Mouse (Mus musculus): ENCODE data around the gene Cfap20. TPM values are rescaled to one million over a fixed set of nuclear protein-coding genes. Genes with fewer than 3 reads are reported as not detected.
A peak's percentile ranks its signal among the peaks of the same experiment; 100 is the strongest.
"Not testable (repeated sequence)": the region's sequence is repeated elsewhere in the genome, so short reads cannot be mapped to it uniquely, and the experiment has no call there.

The Cfap20 gene
- polyA plus RNA-seq, 1 experiment from 2014 or later = 195 TPM

DNA sequence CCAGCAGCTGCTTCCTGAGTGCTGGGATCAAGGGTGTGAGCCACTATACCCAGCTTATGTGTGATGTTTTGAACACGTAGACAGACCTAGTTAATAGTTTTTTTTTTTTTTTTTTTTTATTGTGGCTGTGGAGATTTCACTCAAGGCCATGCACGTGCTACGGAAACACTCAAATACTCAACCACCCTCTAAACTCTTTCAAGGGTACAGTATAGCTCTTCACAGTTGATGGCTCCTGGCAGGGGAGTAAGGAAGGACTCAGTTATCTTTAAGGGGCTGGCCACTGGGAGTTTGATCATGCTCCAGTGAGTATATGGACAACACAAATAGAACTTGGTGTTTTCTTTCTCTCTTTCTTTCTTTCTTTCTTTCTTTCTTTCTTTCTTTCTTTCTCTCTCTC, 50.2 kb downstream of the Cfap20 start:
- Histone ChIP-seq H3K4me3 (ENCODE audit: control insufficient read depth in 1 of 2, insufficient read depth in 1 of 2, low read depth in 1 of 2, low read length in 2 of 2) (no peak overlapping the region), H3K27ac (replicated peaks in 1 of 2; ENCODE audit: control insufficient read depth in 1 of 2, insufficient read depth in 1 of 2, low read depth in 2 of 2, low read length in 2 of 2) (no peak overlapping the region), H3K9ac (ENCODE audit: low read length) (no peak overlapping the region), H3K27me3 (ENCODE audit: control insufficient read depth, insufficient read depth, low read length) (no peaks in the 10 kb centered on the region), H3K9me3 (ENCODE audit: control insufficient read depth, low read length) (0 out of 2 replicates have a peak, but pooled peaks cover 3% of the 10 kb centered on the region), H3K4me2 (ENCODE audit: low read length) (no peak overlapping the region), H3K36me3 (ENCODE audit: control insufficient read depth, insufficient read depth, low read length) (no peaks in the 10 kb centered on the region), H3K4me1 (ENCODE audit: control insufficient read depth in 2 of 2, insufficient read depth in 2 of 2, low read length in 2 of 2) (no peaks in the 10 kb centered on the region)
- WGBS = 82% methylated on average over 3 of the region's 3 CpGs
- no peak for ATAC-seq (ENCODE audit: insufficient number of reproducible peaks, insufficient read depth, low FRiP score, low read depth)

DNA sequence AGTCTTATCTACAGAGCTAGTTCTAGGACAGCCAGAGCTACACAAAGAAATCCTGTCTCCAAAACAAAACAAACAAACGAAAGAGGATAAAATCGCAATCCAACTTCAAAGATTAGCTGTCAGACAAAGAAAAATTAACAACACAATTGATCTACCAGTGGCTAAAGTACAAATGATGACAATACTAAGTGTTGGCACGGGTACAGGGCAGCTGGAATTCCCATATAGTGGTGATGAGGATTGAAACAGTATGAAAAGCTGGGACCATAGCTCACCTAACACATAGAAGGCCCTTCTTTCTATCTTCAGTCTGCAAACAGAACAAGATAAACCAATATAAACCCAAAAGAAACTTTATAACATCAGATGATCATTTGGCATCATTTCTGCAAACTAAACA, 53.1 kb downstream of the Cfap20 start:
- Histone ChIP-seq H3K9me3 (ENCODE audit: control insufficient read depth, low read length) (0 out of 2 replicates have a peak, but pooled peaks cover 3% of the 10 kb centered on the region), H3K4me3 (ENCODE audit: control insufficient read depth in 1 of 2, insufficient read depth in 1 of 2, low read depth in 1 of 2, low read length in 2 of 2) (no peak overlapping the region), H3K27me3 (ENCODE audit: control insufficient read depth, insufficient read depth, low read length) (no peaks in the 10 kb centered on the region), H3K27ac (replicated peaks in 1 of 2; ENCODE audit: control insufficient read depth in 1 of 2, insufficient read depth in 1 of 2, low read depth in 2 of 2, low read length in 2 of 2) (no peak overlapping the region), H3K4me1 (ENCODE audit: control insufficient read depth in 2 of 2, insufficient read depth in 2 of 2, low read length in 2 of 2) (peaks cover 15 to 22% of the 10 kb centered on the region in 2 experiments), H3K36me3 (ENCODE audit: control insufficient read depth, insufficient read depth, low read length) (no peaks in the 10 kb centered on the region), H3K4me2 (ENCODE audit: low read length) (no peak overlapping the region), H3K9ac (ENCODE audit: low read length) (no peak overlapping the region)
- WGBS = 82% methylated on average over 3 of the region's 3 CpGs
- ATAC-seq (ENCODE audit: insufficient number of reproducible peaks, insufficient read depth, low FRiP score, low read depth) = no peak

DNA sequence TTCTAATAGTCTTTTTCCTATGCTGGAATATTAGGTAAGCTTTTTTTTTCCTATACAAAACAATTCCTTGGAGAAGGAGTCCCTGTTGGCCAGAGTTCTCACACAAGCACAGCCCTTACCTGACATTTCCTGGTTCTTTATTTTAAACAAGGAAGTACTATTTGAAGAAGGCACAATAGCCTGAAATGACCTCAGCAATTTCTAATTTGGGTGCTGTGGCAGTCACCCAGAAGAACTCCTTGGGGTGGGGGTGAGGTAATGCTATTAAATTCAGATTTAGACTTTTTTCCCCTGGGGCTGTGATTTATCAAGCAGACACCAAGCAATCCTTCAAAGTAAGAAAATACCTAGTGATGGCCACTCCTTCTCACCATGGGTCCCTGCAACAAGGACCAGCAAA, 53.7 kb downstream of the Cfap20 start:
- H3K9ac ChIP-seq (ENCODE audit: low read length) = no peak overlapping the region
- ATAC-seq (ENCODE audit: insufficient number of reproducible peaks, insufficient read depth, low FRiP score, low read depth) = no peak
- 0 out of 4 replicates have a peak overlapping the region, but pooled peaks of 1 of the 2 experiments have one; percentile 9 for H3K27ac ChIP-seq (replicated peaks in 1 of 2; ENCODE audit: control insufficient read depth in 1 of 2, insufficient read depth in 1 of 2, low read depth in 2 of 2, low read length in 2 of 2)

DNA sequence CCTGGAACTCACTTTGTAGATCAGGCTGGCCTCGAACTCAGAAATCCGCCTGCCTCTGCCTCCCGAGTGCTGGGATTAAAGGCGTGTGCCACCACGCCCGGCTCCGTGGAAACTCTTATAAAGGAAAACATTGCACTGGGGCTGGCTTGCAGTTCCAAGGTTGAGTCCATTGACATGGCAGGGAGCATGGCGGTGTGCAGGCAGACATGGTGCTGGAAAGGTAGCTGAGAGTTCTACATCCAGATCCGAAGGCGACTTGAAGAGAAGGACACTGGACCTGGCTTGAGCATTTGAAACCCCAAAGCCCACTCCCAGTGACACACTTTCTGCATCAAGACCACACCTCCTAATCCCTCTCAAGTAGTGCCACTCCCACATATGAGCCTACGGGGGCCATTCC, 55.7 kb downstream of the Cfap20 start:
- H3K4me3 ChIP-seq (ENCODE audit: control insufficient read depth in 1 of 2, insufficient read depth in 1 of 2, low read depth in 1 of 2, low read length in 2 of 2); H3K9me3 ChIP-seq (ENCODE audit: control insufficient read depth, low read length); H3K27me3 ChIP-seq (ENCODE audit: control insufficient read depth, insufficient read depth, low read length); H3K9ac ChIP-seq (ENCODE audit: low read length); H3K27ac ChIP-seq (replicated peaks in 1 of 2; ENCODE audit: control insufficient read depth in 1 of 2, insufficient read depth in 1 of 2, low read depth in 2 of 2, low read length in 2 of 2); H3K4me2 ChIP-seq (ENCODE audit: low read length); ATAC-seq (ENCODE audit: insufficient number of reproducible peaks, insufficient read depth, low FRiP score, low read depth): not testable (repeated sequence)
- Histone ChIP-seq H3K36me3 (ENCODE audit: control insufficient read depth, insufficient read depth, low read length) (peaks cover 16% of the 10 kb centered on the region), H3K4me1 (ENCODE audit: control insufficient read depth in 2 of 2, insufficient read depth in 2 of 2, low read length in 2 of 2) (peaks cover 21 to 36% of the 10 kb centered on the region in 2 experiments)
- WGBS = 97% methylated on average over 11 of the region's 11 CpGs

More for the DNA sequence above, 53.7 kb downstream of the Cfap20 start:
- Histone ChIP-seq H3K27me3 (ENCODE audit: control insufficient read depth, insufficient read depth, low read length) (no peaks in the 10 kb centered on the region), H3K4me2 (ENCODE audit: low read length) (no peak overlapping the region), H3K4me1 (ENCODE audit: control insufficient read depth in 2 of 2, insufficient read depth in 2 of 2, low read length in 2 of 2) (peaks cover 21 to 29% of the 10 kb centered on the region in 2 experiments), H3K4me3 (ENCODE audit: control insufficient read depth in 1 of 2, insufficient read depth in 1 of 2, low read depth in 1 of 2, low read length in 2 of 2) (no peak overlapping the region), H3K36me3 (ENCODE audit: control insufficient read depth, insufficient read depth, low read length) (no peaks in the 10 kb centered on the region), H3K9me3 (ENCODE audit: control insufficient read depth, low read length) (0 out of 2 replicates have a peak, but pooled peaks cover 3% of the 10 kb centered on the region)

DNA sequence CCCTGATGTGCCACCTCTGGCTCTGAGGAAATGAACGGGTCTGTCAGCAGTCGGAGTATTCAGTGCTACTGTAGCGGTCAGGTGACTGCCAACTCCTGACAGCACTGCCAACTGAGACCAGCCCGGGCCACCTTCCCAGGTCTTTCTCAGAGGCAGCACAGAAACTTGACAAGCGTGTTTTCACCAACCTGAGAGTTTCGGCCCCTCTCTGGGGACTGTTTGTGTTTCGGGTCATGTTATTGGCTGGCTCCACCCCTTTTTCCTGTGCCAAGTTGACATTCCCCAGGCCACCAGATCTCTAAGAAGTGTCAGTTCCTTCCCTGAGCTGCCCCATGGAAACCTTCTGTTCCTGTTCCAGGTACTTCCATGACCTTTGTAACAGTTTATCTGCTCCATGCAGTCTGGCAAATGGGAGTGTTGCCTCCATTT, 56.8 kb downstream of the Cfap20 start:
- 0 out of 2 replicates have a peak, but pooled peaks cover 3% of the 10 kb centered on the region for H3K9me3 ChIP-seq (ENCODE audit: control insufficient read depth, low read length)
- H3K36me3 ChIP-seq (ENCODE audit: control insufficient read depth, insufficient read depth, low read length) = peaks cover 27% of the 10 kb centered on the region
- H3K4me2 ChIP-seq (ENCODE audit: low read length) = peak overlapping the region; percentile 28
- H3K27ac ChIP-seq (replicated peaks in 1 of 2; ENCODE audit: control insufficient read depth in 1 of 2, insufficient read depth in 1 of 2, low read depth in 2 of 2, low read length in 2 of 2) = peak overlapping the region; percentile 74 to 86
- H3K4me3 ChIP-seq (ENCODE audit: control insufficient read depth in 1 of 2, insufficient read depth in 1 of 2, low read depth in 1 of 2, low read length in 2 of 2) = no peak overlapping the region
- H3K27me3 ChIP-seq (ENCODE audit: control insufficient read depth, insufficient read depth, low read length) = no peaks in the 10 kb centered on the region
- 5% methylated on average over 7 of the region's 7 CpGs for WGBS
- H3K9ac ChIP-seq (ENCODE audit: low read length) = peak overlapping the region; percentile 39
- peaks cover 24 to 43% of the 10 kb centered on the region in 2 experiments for H3K4me1 ChIP-seq (ENCODE audit: control insufficient read depth in 2 of 2, insufficient read depth in 2 of 2, low read length in 2 of 2)
- peak; percentile 50 for ATAC-seq (ENCODE audit: insufficient number of reproducible peaks, insufficient read depth, low FRiP score, low read depth)

- Histone ChIP-seq H3K27ac (replicated peaks in 1 of 2; ENCODE audit: control insufficient read depth in 1 of 2, insufficient read depth in 1 of 2, low read depth in 2 of 2, low read length in 2 of 2) (peak overlapping the region; percentile 74 to 86), H3K4me2 (ENCODE audit: low read length) (peak overlapping the region; percentile 28; the same call in 1 of the 2 replicates), H3K9ac (ENCODE audit: low read length) (peak overlapping the region; percentile 39), H3K27me3 (ENCODE audit: control insufficient read depth, insufficient read depth, low read length) (no peaks in the 10 kb centered on the region), H3K36me3 (ENCODE audit: control insufficient read depth, insufficient read depth, low read length) (peaks cover 35% of the 10 kb centered on the region), H3K4me1 (ENCODE audit: control insufficient read depth in 2 of 2, insufficient read depth in 2 of 2, low read length in 2 of 2) (peaks cover 26 to 46% of the 10 kb centered on the region in 2 experiments), H3K9me3 (ENCODE audit: control insufficient read depth, low read length) (0 out of 2 replicates have a peak, but pooled peaks cover 3% of the 10 kb centered on the region), H3K4me3 (ENCODE audit: control insufficient read depth in 1 of 2, insufficient read depth in 1 of 2, low read depth in 1 of 2, low read length in 2 of 2) (no peak overlapping the region)
- WGBS = 53% methylated on average over 4 of the region's 4 CpGs
- ATAC-seq (ENCODE audit: insufficient number of reproducible peaks, insufficient read depth, low FRiP score, low read depth) = no peak
Measured at GRCm38 (mm10) chr8:95377101-95377500, 57.6 kb downstream of the Cfap20 start.

DNA sequence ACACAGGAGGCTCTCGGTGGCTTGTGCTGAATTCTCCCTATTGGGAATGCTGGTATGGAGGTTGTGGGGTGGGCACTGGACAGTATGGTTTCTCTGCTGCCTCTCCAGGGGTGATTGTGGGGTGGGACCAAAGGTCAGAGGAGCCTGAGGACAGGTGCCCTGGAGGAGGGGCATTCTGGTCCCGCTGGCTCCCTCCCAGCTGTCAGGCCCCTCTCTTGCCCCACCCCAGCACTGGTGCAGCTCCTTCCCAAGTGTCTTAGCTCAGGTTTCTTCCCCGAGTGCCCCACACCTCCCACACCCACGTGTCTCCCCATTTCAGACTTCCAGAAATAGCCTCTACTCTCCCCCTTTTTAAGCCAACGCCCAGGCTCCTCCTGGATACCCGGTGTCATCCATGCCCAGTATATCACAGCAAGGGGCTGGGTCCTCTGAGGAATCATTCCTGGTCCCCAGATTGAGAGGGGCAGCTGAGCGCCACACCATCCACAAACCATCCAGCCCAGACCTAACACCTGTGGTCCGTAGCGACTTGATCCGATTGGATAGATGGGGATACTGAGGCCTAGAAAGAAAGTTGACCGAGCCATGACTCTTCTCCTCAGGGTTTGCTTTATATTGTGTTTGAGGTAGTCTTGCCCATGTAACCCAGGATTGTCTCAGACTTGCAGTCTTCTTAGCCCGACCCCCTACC, 58.2 kb downstream of the Cfap20 start:
- Histone ChIP-seq H3K27ac (replicated peaks in 1 of 2; ENCODE audit: control insufficient read depth in 1 of 2, insufficient read depth in 1 of 2, low read depth in 2 of 2, low read length in 2 of 2) (peak overlapping the region in 1 of 2 experiments; percentile 86; a peak in 1 of 4 replicates), H3K4me1 (ENCODE audit: control insufficient read depth in 2 of 2, insufficient read depth in 2 of 2, low read length in 2 of 2) (peaks cover 26 to 46% of the 10 kb centered on the region in 2 experiments), H3K9ac (ENCODE audit: low read length) (peak overlapping the region; percentile 25; the same call in 1 of the 2 replicates)

More for the DNA sequence above, 58.2 kb downstream of the Cfap20 start:
- peaks cover 41% of the 10 kb centered on the region for H3K36me3 ChIP-seq (ENCODE audit: control insufficient read depth, insufficient read depth, low read length)
- H3K4me2 ChIP-seq (ENCODE audit: low read length) = no peak overlapping the region
- 0 out of 2 replicates have a peak, but pooled peaks cover 1% of the 10 kb centered on the region for H3K9me3 ChIP-seq (ENCODE audit: control insufficient read depth, low read length)
- 62% methylated on average over 12 of the region's 12 CpGs for WGBS
- H3K4me3 ChIP-seq (ENCODE audit: control insufficient read depth in 1 of 2, insufficient read depth in 1 of 2, low read depth in 1 of 2, low read length in 2 of 2) = no peak overlapping the region
- ATAC-seq (ENCODE audit: insufficient number of reproducible peaks, insufficient read depth, low FRiP score, low read depth) = no peak
- no peaks in the 10 kb centered on the region for H3K27me3 ChIP-seq (ENCODE audit: control insufficient read depth, insufficient read depth, low read length)
